Mouse (Mus musculus) olfactory bulb, adult 2 months (tissue): ENCODE data around the gene Fancl.

Source experiments
- CTCF ChIP-seq: fragments of 200-500 bp; IDR thresholded peaks from 2 replicates; pipeline ENCODE4 v1.5.1; 2012; ENCODE audit warnings: low read depth, mild to moderate bottlenecking, low read length, moderate library complexity; ENCODE audit not compliant: insufficient read depth
- POLR2A ChIP-seq: fragments of 200-500 bp; IDR thresholded peaks from 2 replicates; pipeline ENCODE4 v1.6.1; 2012; ENCODE audit warnings: mild to moderate bottlenecking, low read depth, low read length, moderate library complexity; ENCODE audit not compliant: insufficient read depth

GRCm38 (mm10) chr11:26518991-26519390 lies 133.1 kb downstream of the Fancl start:
- TF ChIP-seq CTCF (no peak), POLR2A (no peak)
